Mouse (Mus musculus): Measurements from ENCODE around the gene Tm4sf4. TPM values are rescaled to one million over a fixed set of nuclear protein-coding genes. Genes with fewer than 3 reads are reported as not detected.

The Tm4sf4 gene
- total RNA-seq, 2 experiments from 2014 or later = 15.5 to 29.4 TPM

DNA sequence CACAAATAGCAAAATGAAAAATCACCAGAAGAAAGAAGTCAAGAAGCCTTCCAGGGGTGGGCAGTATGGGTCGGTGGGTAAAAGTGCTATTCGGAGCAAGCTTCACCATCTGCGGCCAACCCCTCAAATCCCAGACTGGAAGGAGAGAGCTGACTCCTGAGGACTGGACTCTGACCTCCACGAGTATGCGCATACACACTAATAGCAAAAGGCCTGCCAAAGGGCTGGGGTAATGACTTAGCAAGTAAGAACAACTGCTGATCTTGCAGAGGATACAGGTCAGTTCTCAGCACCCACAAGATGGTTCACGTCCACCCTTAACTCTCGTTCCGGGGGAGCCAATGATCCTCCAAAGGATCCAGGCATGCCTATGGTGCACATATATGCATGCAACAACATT, 49.3 kb downstream of the Tm4sf4 start:
- DNase-seq = no peak

DNA sequence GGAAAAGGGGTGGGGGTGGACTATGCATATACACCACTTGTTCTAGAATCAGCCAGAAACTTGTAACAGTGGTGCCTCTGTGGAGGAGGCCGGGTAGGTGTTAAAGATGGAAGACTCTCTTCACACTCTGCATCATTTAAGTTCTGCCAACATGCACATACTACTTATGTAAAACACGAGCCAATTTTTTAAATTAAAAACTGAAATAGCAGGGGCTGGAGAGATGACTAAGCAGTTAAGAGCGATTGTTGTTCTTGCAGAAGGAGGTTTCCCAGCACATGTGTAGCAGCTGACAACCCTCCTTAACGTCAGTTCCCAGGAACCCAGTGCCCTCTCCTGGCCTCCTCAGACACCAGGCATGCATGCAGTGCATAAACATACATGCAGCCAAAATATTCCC, 55.5 kb downstream of the Tm4sf4 start:
- no peak for DNase-seq

DNA sequence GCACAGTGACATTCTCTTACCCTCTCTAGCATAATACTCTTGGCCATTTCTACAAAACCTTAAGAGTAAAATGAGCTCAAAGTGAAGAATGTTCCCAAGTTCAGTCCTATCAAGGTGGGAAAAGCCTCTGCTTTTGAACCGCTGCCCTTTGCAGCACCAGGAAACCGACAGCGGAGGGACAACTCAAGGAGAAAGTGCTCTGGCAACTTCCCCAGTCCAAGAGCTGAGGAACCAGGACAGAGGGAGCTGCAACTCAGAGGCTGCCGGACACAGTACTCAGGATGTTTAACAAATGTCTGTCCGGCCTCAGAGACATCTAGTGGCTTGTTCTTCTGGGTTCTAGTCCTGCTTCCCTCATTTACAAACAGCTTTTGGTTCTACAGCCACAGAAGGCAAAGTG, 56.9 kb downstream of the Tm4sf4 start:
- DNase-seq = no peak

GRCm38 (mm10) chr3:57486068-57486467, 61.0 kb downstream of the Tm4sf4 start:
- DNase-seq = no peak

GRCm38 (mm10) chr3:57487455-57488153, 62.5 kb downstream of the Tm4sf4 start:
- DNase-seq = peak; percentile 18

Other genes starting within 250 kb of the Tm4sf4 start
- gene Tm4sf1, start 123.3 kb upstream of the Tm4sf4 start, total RNA-seq (2021) = 10 to 100 TPM; 64.2 to 67.6 TPM
- 10 to 100 TPM; 47.2 to 50.9 TPM for gene Wwtr1, start 150.6 kb downstream of the Tm4sf4 start, total RNA-seq (2021)
- 10 to 100 TPM; 25.1 to 28.4 TPM for gene Commd2, start 226.4 kb downstream of the Tm4sf4 start, total RNA-seq (2021)

All from adrenal gland, postnatal 10 days (tissue).